Mouse (Mus musculus) hindbrain, postnatal 0 days (tissue): ENCODE data around the gene Abl1. TPM values are rescaled to one million over a fixed set of nuclear protein-coding genes. Genes with fewer than 3 reads are reported as not detected.
A peak's percentile ranks its signal among the peaks of the same experiment; 100 is the strongest.

Experiments used
- ATAC-seq: fragments of 200-750 bp; cut with Nextera tagmentation; 2 replicates; pipeline ENCODE4 v1.8.0; 2017; ENCODE audit warnings: mild to moderate bottlenecking, moderate TSS enrichment, moderate library complexity
- DNase-seq: peaks from one replicate; pipeline ENCODE4 v3.0.0-alpha.2; 2015; ENCODE audit warnings: low spot score
- H3K27ac ChIP-seq: fragments of 300-500 bp; sonication (generic); 2 replicates; pipeline ENCODE4 v1.5.1; 2014; ENCODE audit warnings: mild to moderate bottlenecking
- H3K27me3 ChIP-seq: fragments of 300-500 bp; sonication (generic); 2 replicates; pipeline ENCODE4 v1.6.1; 2014; ENCODE audit warnings: low read length, mixed read lengths; ENCODE audit not compliant: insufficient read depth
- H3K36me3 ChIP-seq: fragments of 300-500 bp; sonication (generic); 2 replicates; pipeline ENCODE4 v1.6.1; 2014; ENCODE audit warnings: low read length, mixed read lengths; ENCODE audit not compliant: insufficient read depth
- H3K4me1 ChIP-seq: fragments of 300-500 bp; sonication (generic); 2 replicates; pipeline ENCODE4 v1.6.1; 2014; ENCODE audit warnings: antibody characterized with exemption, low read length, mixed read lengths; ENCODE audit not compliant: insufficient read depth
- H3K4me2 ChIP-seq: fragments of 300-500 bp; sonication (generic); 2 replicates; pipeline ENCODE4 v1.6.1; 2014; ENCODE audit warnings: low read depth, mild to moderate bottlenecking, low read length, moderate library complexity, mixed read lengths
- H3K4me3 ChIP-seq: fragments of 300-500 bp; sonication (generic); 2 replicates; pipeline ENCODE4 v1.5.1; 2014; ENCODE audit warnings: low read length
- H3K9ac ChIP-seq: fragments of 300-500 bp; sonication (generic); replicated peaks from 2 replicates; pipeline ENCODE4 v1.6.1; 2014; ENCODE audit warnings: mild to moderate bottlenecking, low read length, moderate library complexity, mixed read lengths
- H3K9me3 ChIP-seq: fragments of 300-500 bp; sonication (generic); 2 replicates; pipeline ENCODE4 v1.6.1; 2016; ENCODE audit warnings: low read length, mixed read lengths
- CTCF ChIP-seq: IDR thresholded peaks from 2 replicates; pipeline ENCODE4 v1.5.1; 2016; ENCODE audit warnings: antibody characterized with exemption, control low read depth, low read depth
- WGBS: fragments of 180-500 bp; shearing (Covaris S2); extraction: QIAGEN DNeasy Blood & Tissue Kit; methylation state at CpG from one replicate; pipeline ENCODE4 v1.1.7; 2014; 5-methylcytosine and 5-hydroxymethylcytosine counted together
- polyA plus RNA-seq: library from polyadenylated mRNA; unstranded; fragments of >200 nt; fragmentation: Nextera tagmentation; extraction: Ambion mirVana; gene quantifications from 2 replicates; pipeline ENCODE4 v1.2.1, GENCODE M21; 2015
- total RNA-seq: library from RNA; depleted of rRNA; stranded (reverse); fragments of >200 nt; gene quantifications from 2 replicates; pipeline ENCODE4 v1.2.3, GENCODE M21; 2014

The Abl1 gene
- total and polyA plus RNA-seq, 2 experiments from 2014 or later = 13.1 to 57.5 TPM

GRCm38 (mm10) chr2:31745741-31746243 lies 57.6 kb downstream of the Abl1 start:
- peaks cover 9% of the 10 kb centered on the region; the same call in 1 of the 2 replicates for H3K4me1 ChIP-seq

GRCm38 (mm10) chr2:31746835-31747234 lies 58.7 kb downstream of the Abl1 start:
- ATAC-seq (no peak), DNase-seq (no peak)
- no peaks in the 10 kb centered on the region for H3K9me3 ChIP-seq
- H3K36me3 ChIP-seq = no peaks in the 10 kb centered on the region
- no peak overlapping the region for H3K27ac ChIP-seq
- 64% methylated on average over 4 of the region's 4 CpGs for WGBS
- H3K4me2 ChIP-seq = no peak overlapping the region
- TF ChIP-seq CTCF = no peak
- H3K4me3 ChIP-seq = no peak overlapping the region
- H3K9ac ChIP-seq = no peak overlapping the region
- no peaks in the 10 kb centered on the region for H3K27me3 ChIP-seq
- peaks cover 9% of the 10 kb centered on the region; the same call in 1 of the 2 replicates for H3K4me1 ChIP-seq

More at GRCm38 (mm10) chr2:31745741-31746243, 57.6 kb downstream of the Abl1 start:
- no peak overlapping the region for H3K4me3 ChIP-seq
- H3K27ac ChIP-seq = no peak overlapping the region
- no peaks in the 10 kb centered on the region for H3K36me3 ChIP-seq
- H3K27me3 ChIP-seq = no peaks in the 10 kb centered on the region
- no peak overlapping the region for H3K4me2 ChIP-seq
- no peaks in the 10 kb centered on the region for H3K9me3 ChIP-seq
- TF ChIP-seq CTCF = no peak
- no peak for DNase-seq
- no peak overlapping the region for H3K9ac ChIP-seq
- ATAC-seq = no peak

GRCm38 (mm10) chr2:31749046-31749709 lies 61.0 kb downstream of the Abl1 start:
- H3K9me3 ChIP-seq = no peaks in the 10 kb centered on the region
- no peaks in the 10 kb centered on the region for H3K36me3 ChIP-seq
- H3K27me3 ChIP-seq = no peaks in the 10 kb centered on the region
- 24% methylated on average over 10 of the region's 10 CpGs for WGBS
- peak overlapping the region; percentile 24; the same call in 1 of the 2 replicates for H3K4me2 ChIP-seq
- no peak for DNase-seq
- H3K4me1 ChIP-seq = peaks cover 9% of the 10 kb centered on the region; the same call in 1 of the 2 replicates
- H3K9ac ChIP-seq = no peak overlapping the region
- H3K27ac ChIP-seq = peak overlapping the region; percentile 42; the same call in 1 of the 2 replicates
- no peak for TF ChIP-seq CTCF
- peak; percentile 53; the same call in 1 of the 2 replicates for ATAC-seq
- no peak overlapping the region for H3K4me3 ChIP-seq

- DNase-seq (no peak), ATAC-seq (no peak)
- Histone ChIP-seq H3K27ac (no peak overlapping the region), H3K4me1 (peaks cover 9% of the 10 kb centered on the region; the same call in 1 of the 2 replicates), H3K4me3 (no peak overlapping the region), H3K27me3 (no peaks in the 10 kb centered on the region), H3K4me2 (no peak overlapping the region), H3K36me3 (no peaks in the 10 kb centered on the region), H3K9me3 (no peaks in the 10 kb centered on the region), H3K9ac (no peak overlapping the region)
- no peak for TF ChIP-seq CTCF
- WGBS = 95% methylated on average over 5 of the region's 5 CpGs
These were observed 62.0 kb downstream of the Abl1 start for GRCm38 (mm10) chr2:31750133-31750532.

- Histone ChIP-seq H3K9ac (no peak overlapping the region), H3K36me3 (no peaks in the 10 kb centered on the region), H3K4me1 (peaks cover 11% of the 10 kb centered on the region), H3K27ac (no peak overlapping the region), H3K4me3 (no peak overlapping the region), H3K9me3 (no peaks in the 10 kb centered on the region), H3K27me3 (no peaks in the 10 kb centered on the region), H3K4me2 (no peak overlapping the region)
- peak; percentile 27 for DNase-seq
- ATAC-seq = no peak
- no peak for TF ChIP-seq CTCF
These were observed 69.3 kb downstream of the Abl1 start for GRCm38 (mm10) chr2:31757472-31757871.

DNA sequence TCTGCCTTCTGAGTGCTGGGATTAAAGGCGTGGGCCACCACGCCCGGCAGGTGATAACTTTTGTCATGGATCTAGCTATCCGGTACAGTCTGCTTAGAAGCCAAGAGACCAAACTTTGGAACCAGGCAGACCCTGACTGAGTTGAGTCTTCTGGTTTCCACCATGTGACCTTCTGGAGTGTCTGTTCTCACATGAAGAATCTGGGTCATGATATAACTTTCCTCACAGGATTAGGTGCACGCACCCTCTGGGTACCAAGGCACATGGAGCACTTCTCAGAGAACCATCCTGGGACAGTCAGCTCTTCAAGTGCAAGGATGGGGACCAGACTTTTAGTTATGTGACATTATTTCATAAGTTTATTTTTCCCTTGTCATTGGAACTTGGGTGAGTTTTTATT lies 70.8 kb downstream of the Abl1 start:
- Histone ChIP-seq H3K9ac (no peak overlapping the region; the same call in 1 of the 2 replicates), H3K4me2 (peak overlapping the region; percentile 92), H3K4me1 (peaks cover 23% of the 10 kb centered on the region), H3K27ac (no peak overlapping the region), H3K4me3 (no peak overlapping the region; the same call in 1 of the 2 replicates), H3K27me3 (no peaks in the 10 kb centered on the region), H3K9me3 (no peaks in the 10 kb centered on the region), H3K36me3 (no peaks in the 10 kb centered on the region)
- 84% methylated on average over 5 of the region's 5 CpGs for WGBS
- DNase-seq = no peak
- no peak for ATAC-seq
- TF ChIP-seq CTCF = no peak

GRCm38 (mm10) chr2:31759751-31760460 lies 71.7 kb downstream of the Abl1 start:
- Histone ChIP-seq H3K9ac (peak overlapping the region; percentile 71), H3K27me3 (no peaks in the 10 kb centered on the region), H3K4me3 (peak overlapping the region; percentile 59), H3K36me3 (no peaks in the 10 kb centered on the region), H3K27ac (peak overlapping the region; percentile 74; the same call in 1 of the 2 replicates), H3K9me3 (no peaks in the 10 kb centered on the region), H3K4me2 (peak overlapping the region; percentile 92), H3K4me1 (peaks cover 23% of the 10 kb centered on the region)
- DNase-seq (peak; percentile 74), ATAC-seq (peak; percentile 87)
- TF ChIP-seq CTCF = no peak
- WGBS = 2% methylated on average over 34 of the region's 42 CpGs
